Mouse (Mus musculus): Measurements from ENCODE around the gene Gm5129. TPM values are rescaled to one million over a fixed set of nuclear protein-coding genes. Genes with fewer than 3 reads are reported as not detected.

Gm5129 gene
- total and polyA plus RNA-seq, 3 experiments, result not detected

- H3K79me2 ChIP-seq (ENCODE audit: control insufficient read depth, insufficient read depth, low read length, poor library complexity), result no peaks in the 10 kb centered on the region
- DNase-seq (ENCODE audit: low read depth, low spot score), result peak; percentile 64
- TF ChIP-seq MAZ (IDR thresholded peaks at IDR 0.05; ENCODE audit: low read depth, low read length) (no peak), TCF12 (IDR thresholded peaks at IDR 0.05; ENCODE audit: low read depth, low read length) (no peak), USF2 (IDR thresholded peaks at IDR 0.05; ENCODE audit: borderline replicate concordance in 1 of 2, insufficient read depth in 1 of 2, low read depth in 1 of 2, low read length in 2 of 2) (no peak), SMC3 (IDR thresholded peaks at IDR 0.05; ENCODE audit: low read depth, low read length) (peak; percentile 86), MAX (IDR thresholded peaks at IDR 0.05; ENCODE audit: low read length) (no peak), POLR2A (IDR thresholded peaks at IDR 0.05; ENCODE audit: control insufficient read depth in 1 of 2, insufficient read depth in 1 of 2, low read depth in 1 of 2, low read length in 2 of 2, poor library complexity in 1 of 2) (no peak), CTCF (IDR thresholded peaks at IDR 0.05 in 2 of 3, conservative IDR thresholded peaks at IDR 0.05 in 1 of 3; ENCODE audit: control insufficient read depth in 1 of 3, insufficient read depth in 1 of 3, low read depth in 2 of 3, low read length in 3 of 3, poor library complexity in 1 of 3, severe bottlenecking in 1 of 3) (peak; percentile 60 to 84 (median 83)), ETS1 (IDR thresholded peaks at IDR 0.05; ENCODE audit: low read depth, low read length) (no peak), USF1 (IDR thresholded peaks at IDR 0.05; ENCODE audit: low read depth, low read length) (no peak), MAFK (IDR thresholded peaks at IDR 0.05; ENCODE audit: borderline replicate concordance, low read depth, low read length) (no peak), RAD21 (IDR thresholded peaks at IDR 0.05; ENCODE audit: low read depth, low read length) (peak; percentile 74), MEF2A (IDR thresholded peaks at IDR 0.05; ENCODE audit: extremely low read depth, insufficient replicate concordance, low read depth, low read length, poor library complexity, severe bottlenecking) (no peak), POLR2AphosphoS5 (IDR thresholded peaks at IDR 0.05; ENCODE audit: borderline replicate concordance, low read depth, low read length) (no peak), ZC3H11A (IDR thresholded peaks at IDR 0.05; ENCODE audit: low read depth, low read length) (peak; percentile 57), CHD2 (IDR thresholded peaks at IDR 0.05; ENCODE audit: low read length) (no peak)
- no peaks in the 10 kb centered on the region for H3K9me3 ChIP-seq (replicated peaks; ENCODE audit: insufficient read depth, low read length)
- no peak overlapping the region for H3K4me3 ChIP-seq (ENCODE audit: control insufficient read depth in 1 of 2, insufficient read depth in 1 of 2, low read depth in 2 of 2, low read length in 2 of 2)
- no peaks in the 10 kb centered on the region for H3K27me3 ChIP-seq (ENCODE audit: control insufficient read depth in 1 of 2, insufficient read depth in 2 of 2, low read length in 2 of 2)
- peaks cover 0 to 3% of the 10 kb centered on the region in 2 experiments; a peak in 1 of 4 replicates for H3K4me1 ChIP-seq (ENCODE audit: control insufficient read depth in 1 of 2, insufficient read depth in 2 of 2, low read length in 2 of 2)
- no peaks in the 10 kb centered on the region; a peak in 1 of 4 replicates for H3K36me3 ChIP-seq (ENCODE audit: control insufficient read depth in 1 of 2, insufficient read depth in 2 of 2, low read length in 2 of 2)
- H3K27ac ChIP-seq (ENCODE audit: control insufficient read depth, low read depth, low read length), result no peak overlapping the region
- H3K9ac ChIP-seq (ENCODE audit: control insufficient read depth, low read depth, low read length, poor library complexity, severe bottlenecking), result no peak overlapping the region
Observed at GRCm38 (mm10) chr5:29687671-29688070, 48.1 kb downstream of the Gm5129 start.

Other genes with a start within 250 kb of the Gm5129 start
- 39.6 and 39.9 TPM in 2 replicates for gene Ube3c, start 166.7 kb downstream of the Gm5129 start, total RNA-seq (2012; rRNA removed)
- gene Ube3c, start 166.7 kb downstream of the Gm5129 start, polyA plus RNA-seq (2012; ENCODE audit: insufficient read depth in 1 of 2, insufficient read length in 2 of 2, low read depth in 1 of 2, low replicate concordance in 2 of 2, missing spikeins in 1 of 2), result 10 to 100 TPM in 1 of 2 experiments, not detected in 1; 34.7 TPM
- 125 and 131 TPM in 2 replicates for gene Dnajb6, start 248 bp downstream of the Gm5129 start, total RNA-seq (2012; rRNA removed)
- gene Dnajb6, start 248 bp downstream of the Gm5129 start, polyA plus RNA-seq (2012; ENCODE audit: insufficient read depth in 1 of 2, insufficient read length in 2 of 2, low read depth in 1 of 2, low replicate concordance in 2 of 2, missing spikeins in 1 of 2), result 100 to 1,000 TPM in 1 of 2 experiments, not detected in 1; 157 TPM

Measured in MEL (cell line).